Mouse (Mus musculus) midbrain, postnatal 0 days (tissue): ENCODE results near the gene Pamr1. TPM values are rescaled to one million over a fixed set of nuclear protein-coding genes. Genes with fewer than 3 reads are reported as not detected.

ENCODE experiments used
- ATAC-seq: fragments of 200-750 bp; cut with Nextera tagmentation; 2 replicates; pipeline ENCODE4 v1.8.0; 2017; ENCODE audit warnings: moderate number of reproducible peaks, mild to moderate bottlenecking, moderate TSS enrichment, moderate library complexity; ENCODE audit not compliant: low FRiP score
- DNase-seq: peaks from one replicate; pipeline ENCODE4 v3.0.0-alpha.2; 2015; ENCODE audit warnings: low spot score
- H3K27ac ChIP-seq: fragments of 300-500 bp; sonication (generic); 2 replicates; pipeline ENCODE4 v1.5.1; 2014; ENCODE audit warnings: low read depth, mild to moderate bottlenecking, low read length, mixed read lengths
- H3K27me3 ChIP-seq: fragments of 300-500 bp; sonication (generic); 2 replicates; pipeline ENCODE4 v1.6.1; 2014; ENCODE audit warnings: low read length, control low read depth, mixed read lengths; ENCODE audit not compliant: insufficient read depth
- H3K36me3 ChIP-seq: fragments of 300-500 bp; sonication (generic); 2 replicates; pipeline ENCODE4 v1.6.1; 2014; ENCODE audit warnings: low read length, control low read depth, mixed read lengths; ENCODE audit not compliant: insufficient read depth
- H3K4me1 ChIP-seq: fragments of 300-500 bp; sonication (generic); 2 replicates; pipeline ENCODE4 v1.6.1; 2014; ENCODE audit warnings: mild to moderate bottlenecking, control low read depth, antibody characterized with exemption, low read length, mixed read lengths; ENCODE audit not compliant: insufficient read depth
- H3K4me2 ChIP-seq: fragments of 300-500 bp; sonication (generic); 2 replicates; pipeline ENCODE4 v1.6.1; 2014; ENCODE audit warnings: low read depth, mild to moderate bottlenecking, low read length, mixed read lengths; ENCODE audit not compliant: poor library complexity, severe bottlenecking
- H3K4me3 ChIP-seq: fragments of 300-500 bp; sonication (generic); 2 replicates; pipeline ENCODE4 v1.5.1; 2014; ENCODE audit warnings: low read depth, mild to moderate bottlenecking, low read length, moderate library complexity
- H3K9ac ChIP-seq: fragments of 300-500 bp; sonication (generic); replicated peaks from 2 replicates; pipeline ENCODE4 v1.6.1; 2014; ENCODE audit warnings: mild to moderate bottlenecking, low read length, moderate library complexity, mixed read lengths; ENCODE audit not compliant: poor library complexity, severe bottlenecking
- H3K9me3 ChIP-seq: fragments of 300-500 bp; sonication (generic); 2 replicates; pipeline ENCODE4 v1.6.1; 2016; ENCODE audit warnings: low read length, control low read depth
- CTCF ChIP-seq: IDR thresholded peaks from 2 replicates; pipeline ENCODE4 v1.5.1; 2016; ENCODE audit warnings: antibody characterized with exemption, mild to moderate bottlenecking
- WGBS: fragments of 180-500 bp; shearing (Covaris S2); extraction: QIAGEN DNeasy Blood & Tissue Kit; methylation state at CpG from one replicate; pipeline ENCODE4 v1.1.7; 2014; 5-methylcytosine and 5-hydroxymethylcytosine counted together
- polyA plus RNA-seq: library from polyadenylated mRNA; unstranded; fragments of >200 nt; fragmentation: Nextera tagmentation; extraction: Ambion mirVana; gene quantifications from 2 replicates; pipeline ENCODE4 v1.2.1, GENCODE M21; 2015
- total RNA-seq: library from RNA; depleted of rRNA; stranded (reverse); fragments of >200 nt; gene quantifications from 2 replicates; pipeline ENCODE4 v1.2.3, GENCODE M21; 2014

The Pamr1 gene
- total and polyA plus RNA-seq, 2 experiments from 2014 or later, result 4.8 to 10.3 TPM

GRCm38 (mm10) chr2:102650322-102650721 is 100.5 kb downstream of the Pamr1 start:
- no peak for TF ChIP-seq CTCF
- DNase-seq, result no peak
- no peaks in the 10 kb centered on the region for H3K9me3 ChIP-seq
- no peak overlapping the region for H3K27ac ChIP-seq
- no peak overlapping the region for H3K4me3 ChIP-seq
- no peak overlapping the region for H3K9ac ChIP-seq
- no peaks in the 10 kb centered on the region for H3K27me3 ChIP-seq
- H3K36me3 ChIP-seq, result no peaks in the 10 kb centered on the region
- H3K4me2 ChIP-seq, result no peak overlapping the region
- no peaks in the 10 kb centered on the region for H3K4me1 ChIP-seq
- ATAC-seq, result peak; percentile 34; the same call in 1 of the 2 replicates
- WGBS, result 63% methylated on average over 4 of the region's 4 CpGs

DNA sequence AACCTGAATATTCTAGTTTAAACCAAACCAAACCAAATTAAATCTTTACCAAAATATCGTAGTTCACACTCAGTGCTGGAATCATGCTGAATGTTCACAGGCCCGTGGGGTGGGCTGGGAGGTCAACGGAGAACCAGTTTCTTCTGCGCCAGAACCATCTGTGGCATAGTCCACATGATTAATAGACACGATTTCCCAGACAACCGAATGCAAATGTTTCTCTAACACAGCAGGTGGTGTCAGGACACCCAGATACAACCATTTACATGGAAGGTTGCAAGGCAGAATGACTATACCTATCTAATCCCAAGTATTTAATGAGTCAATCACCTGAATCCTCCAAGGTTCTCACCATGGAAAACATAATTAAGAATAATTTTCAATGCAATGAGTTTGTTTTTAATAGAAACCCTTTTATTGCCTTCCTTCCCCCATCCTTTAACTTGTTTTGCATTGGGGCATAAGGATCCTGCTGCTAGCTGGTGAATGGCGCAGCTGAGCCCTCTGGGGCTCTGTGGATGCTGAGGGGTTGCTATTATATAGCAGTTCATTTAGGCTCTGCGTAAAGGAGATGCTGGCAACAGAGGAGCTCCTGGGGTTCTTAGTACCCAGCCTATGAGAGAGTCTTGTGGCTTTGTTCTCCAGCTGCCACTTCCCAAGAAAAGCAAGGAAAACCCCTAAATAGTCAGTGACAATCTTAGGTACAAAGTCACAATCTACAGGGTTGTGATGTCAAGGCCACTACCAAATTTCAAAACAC is 106.3 kb downstream of the Pamr1 start:
- no peak overlapping the region for H3K9ac ChIP-seq
- peaks cover 5% of the 10 kb centered on the region; the same call in 1 of the 2 replicates for H3K4me1 ChIP-seq
- no peaks in the 10 kb centered on the region for H3K27me3 ChIP-seq
- ATAC-seq, result no peak
- no peak overlapping the region for H3K4me3 ChIP-seq
- H3K9me3 ChIP-seq, result no peaks in the 10 kb centered on the region
- WGBS, result 38% methylated on average over 8 of the region's 8 CpGs
- H3K4me2 ChIP-seq, result no peak overlapping the region
- no peaks in the 10 kb centered on the region for H3K36me3 ChIP-seq
- peak; percentile 57 for DNase-seq
- no peak overlapping the region for H3K27ac ChIP-seq
- TF ChIP-seq CTCF, result no peak

GRCm38 (mm10) chr2:102657726-102658125 is 107.9 kb downstream of the Pamr1 start:
- Histone ChIP-seq H3K27ac (peak overlapping the region; percentile 88), H3K9ac (peak overlapping the region; percentile 79), H3K4me1 (peaks cover 16% of the 10 kb centered on the region; the same call in 1 of the 2 replicates), H3K4me2 (peak overlapping the region; percentile 87), H3K27me3 (no peaks in the 10 kb centered on the region), H3K36me3 (no peaks in the 10 kb centered on the region), H3K9me3 (no peaks in the 10 kb centered on the region), H3K4me3 (peak overlapping the region; percentile 83)
- no peak for TF ChIP-seq CTCF
- DNase-seq, result no peak
- WGBS, result 4% methylated on average over 7 of the region's 7 CpGs
- ATAC-seq, result no peak

DNA sequence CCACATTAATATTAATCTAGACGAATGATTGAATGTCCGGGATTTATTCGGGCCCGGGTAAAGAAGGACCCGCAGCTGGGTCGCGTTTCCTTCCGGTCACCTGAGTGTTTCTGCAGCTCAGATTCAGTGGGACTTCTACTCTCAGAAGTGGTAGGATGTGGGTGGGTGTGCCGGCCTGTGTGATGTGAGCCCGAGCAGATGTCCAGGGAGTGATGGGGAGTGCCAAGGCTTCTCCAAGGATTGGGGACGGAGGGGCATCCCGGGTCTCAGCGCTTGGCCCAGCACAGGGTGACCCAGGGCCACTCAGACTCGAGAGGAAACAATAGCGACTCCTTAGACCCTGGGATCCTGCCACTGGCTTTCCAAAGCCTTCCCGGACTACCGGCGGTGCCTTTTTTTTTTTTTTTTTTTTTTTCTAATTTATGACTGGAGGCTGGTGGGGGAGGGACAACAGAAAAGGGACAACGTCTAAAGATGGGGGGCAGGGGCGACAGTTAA is 108.4 kb downstream of the Pamr1 start, which contains the start of gene Slc1a2:
TSS of gene Slc1a2 (plus strand) at position 497 of the 498 bp plus-strand sequence.
- Histone ChIP-seq H3K9me3 (no peaks in the 10 kb centered on the region), H3K4me1 (peaks cover 21% of the 10 kb centered on the region; the same call in 1 of the 2 replicates), H3K9ac (peak within 1 kb of the TSS; percentile 79), H3K27me3 (no peaks in the 10 kb centered on the region), H3K36me3 (no peaks in the 10 kb centered on the region), H3K4me3 (peak within 1 kb of the TSS; percentile 83), H3K27ac (peak within 1 kb of the TSS; percentile 88), H3K4me2 (peak within 1 kb of the TSS; percentile 87)
- peak; percentile 54 for ATAC-seq
- no peak for TF ChIP-seq CTCF
- WGBS, result under 1% methylated on average over 17 of the region's 20 CpGs
- DNase-seq, result no peak

DNA sequence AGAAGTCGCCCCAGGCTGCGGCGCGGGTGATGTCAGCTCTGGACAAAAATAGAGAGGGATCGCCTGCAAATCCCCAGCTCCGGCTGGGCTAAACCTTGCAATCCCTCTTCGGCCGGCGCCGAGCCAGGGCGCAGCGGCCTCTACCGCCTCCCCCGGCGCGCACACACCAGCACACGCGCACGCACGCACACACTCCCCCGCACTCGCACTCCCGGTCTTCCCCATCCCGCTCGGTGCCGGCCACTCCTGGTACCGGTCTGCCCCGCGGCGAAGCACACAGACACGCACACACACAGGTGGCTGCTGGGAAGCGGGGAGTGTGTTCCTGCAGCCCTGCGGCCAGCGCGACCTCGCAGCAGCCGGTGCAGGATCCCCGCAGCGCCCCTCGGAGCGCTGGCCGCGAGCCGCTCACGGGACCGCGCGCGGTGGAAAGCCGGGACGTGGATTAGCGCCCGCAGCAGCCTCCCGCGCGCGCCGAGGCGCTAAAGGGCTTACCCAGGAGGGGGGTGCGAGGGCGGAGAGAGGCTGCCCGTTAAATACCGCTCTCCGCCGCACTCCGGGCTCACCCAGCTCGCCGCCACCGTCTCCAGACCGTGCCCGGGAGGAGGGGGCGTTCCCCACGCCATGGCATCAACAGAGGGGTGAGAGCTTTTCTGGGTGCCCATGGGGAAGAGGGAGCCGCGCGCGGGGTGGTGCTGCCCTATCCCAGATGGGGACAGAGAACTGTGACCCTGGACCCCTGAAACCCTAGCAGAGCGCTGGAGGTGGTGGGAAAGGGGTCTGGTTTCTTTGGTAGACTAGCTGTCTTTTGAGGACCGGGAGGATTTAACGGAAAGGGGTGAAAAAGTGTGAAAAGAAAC is 109.1 kb downstream of the Pamr1 start:
- Histone ChIP-seq H3K4me2 (peak overlapping the region; percentile 87), H3K27me3 (no peaks in the 10 kb centered on the region), H3K4me3 (peak overlapping the region; percentile 83), H3K27ac (peak overlapping the region; percentile 88), H3K9me3 (no peaks in the 10 kb centered on the region), H3K9ac (peak overlapping the region; percentile 79), H3K36me3 (no peaks in the 10 kb centered on the region), H3K4me1 (peaks cover 25% of the 10 kb centered on the region; the same call in 1 of the 2 replicates)
- DNase-seq (peak; percentile 86), ATAC-seq (peak; percentile 90)
- WGBS, result under 1% methylated on average over 49 of the region's 80 CpGs
- TF ChIP-seq CTCF, result peak; percentile 60
